Mouse (Mus musculus) testis, adult 2 months (tissue): ENCODE data around the gene Aip. TPM values are rescaled to one million over a fixed set of nuclear protein-coding genes. Genes with fewer than 3 reads are reported as not detected.
A peak's percentile ranks its signal among the peaks of the same experiment; 100 is the strongest.

Source experiments
- H3K27ac ChIP-seq: fragments of 200-500 bp; 2 replicates; pipeline ENCODE4 v1.5.1; 2012; ENCODE audit warnings: low read depth, low read length; ENCODE audit not compliant: control insufficient read depth, insufficient read depth
- H3K27me3 ChIP-seq: fragments of 200-500 bp; 2 replicates; pipeline ENCODE4 v1.6.1; 2012; ENCODE audit warnings: mild to moderate bottlenecking, low read length, moderate library complexity; ENCODE audit not compliant: control insufficient read depth, insufficient read depth
- H3K36me3 ChIP-seq: fragments of 200-500 bp; 2 replicates; pipeline ENCODE4 v1.6.1; 2012; ENCODE audit warnings: mild to moderate bottlenecking, low read length; ENCODE audit not compliant: control insufficient read depth, insufficient read depth
- H3K4me1 ChIP-seq: fragments of 200-500 bp; 2 replicates; pipeline ENCODE4 v1.6.1; 2012; ENCODE audit warnings: low read length; ENCODE audit not compliant: control insufficient read depth, insufficient read depth
- H3K4me3 ChIP-seq: fragments of 200-500 bp; 2 replicates; pipeline ENCODE4 v1.5.1; 2012; ENCODE audit warnings: low read depth, mild to moderate bottlenecking, low read length, moderate library complexity, mixed read lengths; ENCODE audit not compliant: control insufficient read depth
- CTCF ChIP-seq: fragments of 200-500 bp; IDR thresholded peaks from 2 replicates; pipeline ENCODE4 v1.5.1; 2012; ENCODE audit warnings: low read depth, mild to moderate bottlenecking, inconsistent platforms, low read length, moderate library complexity; ENCODE audit not compliant: control insufficient read depth, insufficient read depth, insufficient replicate concordance
- POLR2A ChIP-seq: fragments of 200-500 bp; IDR thresholded peaks from 2 replicates; pipeline ENCODE4 v1.6.1; 2012; ENCODE audit warnings: low read depth, mild to moderate bottlenecking, inconsistent platforms, low read length, moderate library complexity; ENCODE audit not compliant: control insufficient read depth
- polyA plus RNA-seq: library from polyadenylated mRNA; depleted of rRNA; stranded (reverse); fragments of >200 nt; gene quantifications from 2 replicates; pipeline ENCODE4 v1.2.3, GENCODE M21; 2012

The Aip gene
- polyA plus RNA-seq, 1 experiment: 21.0 TPM

GRCm38 (mm10) chr19:4103294-4103693 lies 22.4 kb downstream of the Aip start:
- peaks cover 29% of the 10 kb centered on the region for H3K4me1 ChIP-seq
- TF ChIP-seq CTCF (no peak), POLR2A (no peak)
- no peaks in the 10 kb centered on the region for H3K27me3 ChIP-seq
- no peaks in the 10 kb centered on the region for H3K36me3 ChIP-seq
- H3K4me3 ChIP-seq: no peak overlapping the region
- H3K27ac ChIP-seq: no peak overlapping the region

- no peak for TF ChIP-seq POLR2A
- TF ChIP-seq CTCF: no peak
- Histone ChIP-seq H3K27me3 (no peaks in the 10 kb centered on the region), H3K4me1 (peaks cover 35% of the 10 kb centered on the region), H3K36me3 (no peaks in the 10 kb centered on the region), H3K27ac (no peak overlapping the region), H3K4me3 (no peak overlapping the region)
Measured at GRCm38 (mm10) chr19:4102626-4103025, 23.0 kb downstream of the Aip start.

- Histone ChIP-seq H3K4me1 (peaks cover 37% of the 10 kb centered on the region), H3K36me3 (no peaks in the 10 kb centered on the region), H3K4me3 (no peak overlapping the region), H3K27me3 (no peaks in the 10 kb centered on the region), H3K27ac (no peak overlapping the region)
- no peak for TF ChIP-seq CTCF
- TF ChIP-seq POLR2A: no peak
Measured at GRCm38 (mm10) chr19:4102049-4102448, 23.6 kb downstream of the Aip start.

GRCm38 (mm10) chr19:4101466-4101865 lies 24.2 kb downstream of the Aip start:
- Histone ChIP-seq H3K4me1 (peaks cover 40% of the 10 kb centered on the region), H3K27ac (no peak overlapping the region), H3K4me3 (peak overlapping the region; percentile 79), H3K27me3 (no peaks in the 10 kb centered on the region), H3K36me3 (no peaks in the 10 kb centered on the region)
- no peak for TF ChIP-seq POLR2A
- no peak for TF ChIP-seq CTCF

GRCm38 (mm10) chr19:4100718-4101261 lies 24.9 kb downstream of the Aip start:
- Histone ChIP-seq H3K27ac (no peak overlapping the region), H3K36me3 (no peaks in the 10 kb centered on the region), H3K4me1 (peaks cover 42% of the 10 kb centered on the region), H3K4me3 (peak overlapping the region; percentile 79), H3K27me3 (no peaks in the 10 kb centered on the region)
- no peak for TF ChIP-seq CTCF
- TF ChIP-seq POLR2A: no peak

GRCm38 (mm10) chr19:4099837-4100717 lies 25.6 kb downstream of the Aip start, which contains the start of gene Pitpnm1:
Gene Pitpnm1, plus strand, starts transcription at chr19:4099998.
- Histone ChIP-seq H3K27ac (no peak within 1 kb of the TSS), H3K27me3 (no peaks in the 10 kb centered on the region), H3K36me3 (no peaks in the 10 kb centered on the region), H3K4me3 (peak within 1 kb of the TSS; percentile 79), H3K4me1 (peaks cover 42% of the 10 kb centered on the region)
- no peak for TF ChIP-seq POLR2A
- no peak for TF ChIP-seq CTCF

GRCm38 (mm10) chr19:4099056-4099455 lies 26.6 kb downstream of the Aip start:
- TF ChIP-seq CTCF (peak; percentile 93; the same call in 1 of the 2 replicates), POLR2A (no peak)
- H3K36me3 ChIP-seq: no peaks in the 10 kb centered on the region
- H3K4me3 ChIP-seq: no peak overlapping the region
- no peak overlapping the region for H3K27ac ChIP-seq
- no peaks in the 10 kb centered on the region for H3K27me3 ChIP-seq
- H3K4me1 ChIP-seq: peaks cover 42% of the 10 kb centered on the region

- H3K27me3 ChIP-seq: no peaks in the 10 kb centered on the region
- peaks cover 42% of the 10 kb centered on the region for H3K4me1 ChIP-seq
- no peak for TF ChIP-seq CTCF
- TF ChIP-seq POLR2A: no peak
- H3K4me3 ChIP-seq: no peak overlapping the region
- no peaks in the 10 kb centered on the region for H3K36me3 ChIP-seq
- H3K27ac ChIP-seq: no peak overlapping the region
Measured at GRCm38 (mm10) chr19:4098426-4098825, 27.2 kb downstream of the Aip start.
